Mouse (Mus musculus) liver, adult 2 months (tissue): Measurements from ENCODE around the gene Gmpr. TPM values are rescaled to one million over a fixed set of nuclear protein-coding genes. Genes with fewer than 3 reads are reported as not detected.

ENCODE experiments used
- DNase-seq: peaks from one replicate; pipeline ENCODE4 v3.0.0-alpha.2; 2011; ENCODE audit warnings: low read depth, low spot score; ENCODE audit errors: extremely low read depth
- H3K27ac ChIP-seq: fragments of 200-500 bp; replicated peaks from 2 replicates; pipeline ENCODE4 v1.5.1; 2012; ENCODE audit warnings: low read depth, mild to moderate bottlenecking, control low read depth, inconsistent platforms, low read length; ENCODE audit not compliant: insufficient read depth
- H3K27me3 ChIP-seq: fragments of 200-500 bp; 2 replicates; pipeline ENCODE4 v1.6.1; 2012; ENCODE audit warnings: mild to moderate bottlenecking, moderate library complexity, low read length, inconsistent platforms; ENCODE audit not compliant: control insufficient read depth, insufficient read depth
- H3K36me3 ChIP-seq: fragments of 200-500 bp; 2 replicates; pipeline ENCODE4 v1.6.1; 2012; ENCODE audit warnings: low read length, inconsistent platforms; ENCODE audit not compliant: control insufficient read depth, insufficient read depth
- H3K4me1 ChIP-seq: fragments of 200-500 bp; 2 replicates; pipeline ENCODE4 v1.6.1; 2011; ENCODE audit warnings: low read length; ENCODE audit not compliant: control insufficient read depth, insufficient read depth
- H3K4me3 ChIP-seq: fragments of 200-500 bp; 2 replicates; pipeline ENCODE4 v1.5.1; 2011; ENCODE audit warnings: low read depth, mild to moderate bottlenecking, control low read depth, low read length, moderate library complexity; ENCODE audit not compliant: insufficient read depth
- H3K79me2 ChIP-seq: fragments of 200-500 bp; 2 replicates; pipeline ENCODE4 v1.6.1; 2012; ENCODE audit warnings: inconsistent platforms, mild to moderate bottlenecking, low read length, moderate library complexity; ENCODE audit not compliant: control insufficient read depth, insufficient read depth
- H3K9ac ChIP-seq: fragments of 200-500 bp; 2 replicates; pipeline ENCODE4 v1.6.1; 2012; ENCODE audit warnings: low read depth, mild to moderate bottlenecking, control low read depth, inconsistent platforms, low read length
- CTCF ChIP-seq: fragments of 200-500 bp; IDR thresholded peaks from 2 replicates; pipeline ENCODE4 v1.5.1; 2011; ENCODE audit warnings: low read depth, low read length, control low read depth
- POLR2A ChIP-seq: fragments of 200-500 bp; IDR thresholded peaks from 2 replicates; pipeline ENCODE4 v1.6.1; 2011; ENCODE audit warnings: low read length, control low read depth; ENCODE audit not compliant: insufficient read depth; ENCODE audit errors: extremely low read depth
- WGBS: fragments of 180-500 bp; shearing (Covaris S2); methylation state at CpG from one replicate; pipeline ENCODE4 v1.1.7; 2018; 5-methylcytosine and 5-hydroxymethylcytosine counted together
- polyA plus RNA-seq: library from polyadenylated mRNA; depleted of rRNA; stranded (reverse); fragments of >200 nt; gene quantifications from 2 replicates; pipeline ENCODE4 v1.2.3, GENCODE M21; 2012
- total RNA-seq: library from RNA; depleted of rRNA; stranded (reverse); fragments of >200 nt; gene quantifications from 2 replicates; pipeline ENCODE4 v1.2.3, GENCODE M21; 2014

Gmpr gene
- total and polyA plus RNA-seq, 2 experiments = 1.1 to 2.2 TPM

- H3K9ac ChIP-seq = no peak overlapping the region
- no peaks in the 10 kb centered on the region for H3K4me1 ChIP-seq
- H3K79me2 ChIP-seq = no peaks in the 10 kb centered on the region
- H3K36me3 ChIP-seq = peaks cover 22% of the 10 kb centered on the region
- H3K27me3 ChIP-seq = no peaks in the 10 kb centered on the region
- DNase-seq = no peak
- 74% methylated on average over 7 of the region's 7 CpGs for WGBS
- H3K27ac ChIP-seq = no peak overlapping the region
- H3K4me3 ChIP-seq = no peak overlapping the region
- TF ChIP-seq CTCF (no peak), POLR2A (no peak)
These were observed 46.4 kb downstream of the Gmpr start for GRCm38 (mm10) chr13:45553674-45554073.

GRCm38 (mm10) chr13:45558367-45558766, 51.1 kb downstream of the Gmpr start:
- H3K79me2 ChIP-seq = no peaks in the 10 kb centered on the region
- 86% methylated on average over 4 of the region's 4 CpGs for WGBS
- H3K4me1 ChIP-seq = no peaks in the 10 kb centered on the region
- TF ChIP-seq POLR2A = no peak
- no peak for TF ChIP-seq CTCF
- DNase-seq = no peak
- H3K4me3 ChIP-seq = no peak overlapping the region
- peaks cover 20% of the 10 kb centered on the region for H3K36me3 ChIP-seq
- H3K9ac ChIP-seq = no peak overlapping the region
- no peaks in the 10 kb centered on the region for H3K27me3 ChIP-seq
- no peak overlapping the region for H3K27ac ChIP-seq

- TF ChIP-seq POLR2A = no peak
- no peak for TF ChIP-seq CTCF
- no peak for DNase-seq
- peaks cover 17% of the 10 kb centered on the region for H3K36me3 ChIP-seq
- no peaks in the 10 kb centered on the region for H3K27me3 ChIP-seq
- H3K4me3 ChIP-seq = no peak overlapping the region
- H3K79me2 ChIP-seq = no peaks in the 10 kb centered on the region
- WGBS = 97% methylated on average over 3 of the region's 3 CpGs
- H3K4me1 ChIP-seq = no peaks in the 10 kb centered on the region
- no peak overlapping the region for H3K9ac ChIP-seq
- H3K27ac ChIP-seq = no peak overlapping the region
These were observed 52.0 kb downstream of the Gmpr start for GRCm38 (mm10) chr13:45559258-45559657.

- Histone ChIP-seq H3K9ac (no peak overlapping the region), H3K4me3 (no peak overlapping the region), H3K27ac (no peak overlapping the region), H3K4me1 (no peaks in the 10 kb centered on the region), H3K27me3 (no peaks in the 10 kb centered on the region), H3K36me3 (peaks cover 10% of the 10 kb centered on the region), H3K79me2 (no peaks in the 10 kb centered on the region)
- WGBS = 73% methylated on average over 7 of the region's 7 CpGs
- DNase-seq = no peak
- TF ChIP-seq POLR2A (no peak), CTCF (peak; percentile 32; the same call in 1 of the 2 replicates)
These were observed 53.3 kb downstream of the Gmpr start for GRCm38 (mm10) chr13:45560543-45560942.

GRCm38 (mm10) chr13:45562011-45562410, 54.8 kb downstream of the Gmpr start:
- no peaks in the 10 kb centered on the region for H3K4me1 ChIP-seq
- H3K27ac ChIP-seq = no peak overlapping the region
- 91% methylated on average over 9 of the region's 9 CpGs for WGBS
- TF ChIP-seq POLR2A = no peak
- no peak for TF ChIP-seq CTCF
- no peak overlapping the region for H3K9ac ChIP-seq
- no peak overlapping the region for H3K4me3 ChIP-seq
- DNase-seq = no peak
- H3K79me2 ChIP-seq = no peaks in the 10 kb centered on the region
- no peaks in the 10 kb centered on the region for H3K27me3 ChIP-seq
- H3K36me3 ChIP-seq = peaks cover 19% of the 10 kb centered on the region

- H3K79me2 ChIP-seq = no peaks in the 10 kb centered on the region
- H3K4me1 ChIP-seq = no peaks in the 10 kb centered on the region
- peaks cover 13% of the 10 kb centered on the region; the same call in 1 of the 2 replicates for H3K36me3 ChIP-seq
- no peak overlapping the region for H3K9ac ChIP-seq
- H3K27ac ChIP-seq = no peak overlapping the region
- no peak overlapping the region for H3K4me3 ChIP-seq
- no peak for TF ChIP-seq CTCF
- no peak for TF ChIP-seq POLR2A
- WGBS = 93% methylated on average over 4 of the region's 4 CpGs
- H3K27me3 ChIP-seq = no peaks in the 10 kb centered on the region
- no peak for DNase-seq
These were observed 57.7 kb downstream of the Gmpr start for GRCm38 (mm10) chr13:45564946-45565345.
